Mouse (Mus musculus): ENCODE measurements around the gene Plxna1. TPM values are rescaled to one million over a fixed set of nuclear protein-coding genes. Genes with fewer than 3 reads are reported as not detected.

Gene Plxna1
- total RNA-seq (2021), result 10 to 100 TPM; 21.3 to 22.7 TPM
- long read RNA-seq, experiment 1, partial matches to known transcripts, result 2 of 5 reads
- long read RNA-seq, experiment 1, other reads (novel, unspliced or antisense), result 3 of 5 reads
- long read RNA-seq, experiment 2, partial matches to known transcripts, result 0 of 1 reads
- long read RNA-seq, experiment 2, other reads (novel, unspliced or antisense), result 1 of 1 reads

- peak; percentile 64 to 69 for DNase-seq
These were observed at the start of gene Plxna1 for GRCm38 (mm10) chr6:89362281-89363106. Gene Plxna1, minus strand, starts transcription at chr6:89362620.

GRCm38 (mm10) chr6:89409041-89409440 lies 46.6 kb upstream of the Plxna1 start:
- DNase-seq, result no peak

GRCm38 (mm10) chr6:89408259-89408658 lies 45.8 kb upstream of the Plxna1 start:
- DNase-seq, result no peak

- no peak for DNase-seq
These were observed 44.9 kb upstream of the Plxna1 start for GRCm38 (mm10) chr6:89407247-89407889.

- peak; percentile 15 to 33 for DNase-seq
These were observed 42.5 kb upstream of the Plxna1 start for GRCm38 (mm10) chr6:89404964-89405363.

- peak; percentile 17 to 38 for DNase-seq
These were observed 41.1 kb upstream of the Plxna1 start for GRCm38 (mm10) chr6:89403257-89404225.

- DNase-seq, result no peak
These were observed 40.0 kb upstream of the Plxna1 start for GRCm38 (mm10) chr6:89402406-89402805.

GRCm38 (mm10) chr6:89399564-89399963 lies 37.1 kb upstream of the Plxna1 start:
- no peak for DNase-seq

GRCm38 (mm10) chr6:89397919-89398318 lies 35.5 kb upstream of the Plxna1 start:
- no peak for DNase-seq

- DNase-seq, result no peak
These were observed 31.4 kb upstream of the Plxna1 start for GRCm38 (mm10) chr6:89393820-89394219.

- DNase-seq, result no peak
These were observed 29.8 kb upstream of the Plxna1 start for GRCm38 (mm10) chr6:89392213-89392612.

- no peak for DNase-seq
These were observed 27.4 kb upstream of the Plxna1 start for GRCm38 (mm10) chr6:89389771-89390170.

- no peak for DNase-seq
These were observed 24.5 kb upstream of the Plxna1 start for GRCm38 (mm10) chr6:89386956-89387355.

- DNase-seq, result no peak
These were observed 22.3 kb upstream of the Plxna1 start for GRCm38 (mm10) chr6:89384699-89385098.

GRCm38 (mm10) chr6:89381851-89382250 lies 19.4 kb upstream of the Plxna1 start:
- no peak for DNase-seq

- DNase-seq, result no peak
These were observed 18.8 kb upstream of the Plxna1 start for GRCm38 (mm10) chr6:89381172-89381571.

GRCm38 (mm10) chr6:89380751-89381150 lies 18.3 kb upstream of the Plxna1 start:
- no peak for DNase-seq

GRCm38 (mm10) chr6:89378264-89378663 lies 15.8 kb upstream of the Plxna1 start:
- DNase-seq, result no peak

- peak; percentile 22 to 38 for DNase-seq
These were observed 6.4 kb upstream of the Plxna1 start for GRCm38 (mm10) chr6:89368812-89369211.

GRCm38 (mm10) chr6:89364342-89364741 lies 1.9 kb upstream of the Plxna1 start:
- DNase-seq, result peak in 1 of 2 experiments; percentile 74

GRCm38 (mm10) chr6:89363107-89363451 lies 659 bp upstream of the Plxna1 start:
- no peak for DNase-seq
